Mouse (Mus musculus) megakaryocyte, adult 5-6 weeks (primary cell): ENCODE measurements around the gene Samd1. TPM values are rescaled to one million over a fixed set of nuclear protein-coding genes. Genes with fewer than 3 reads are reported as not detected.

Experiments used
- ATAC-seq: 2 replicates; pipeline ENCODE4 v1.8.0; 2016; ENCODE audit warnings: mild to moderate bottlenecking, inconsistent platforms; ENCODE audit not compliant: poor library complexity, severe bottlenecking
- total RNA-seq, 2 experiments: library from RNA; stranded (forward) in 1 of 2; stranded (reverse) in 1 of 2; fragments of 153-499, 151-499 nt in 1 of 2; fragments of 221-1000, 200-1000 nt in 1 of 2; gene quantifications; 2 replicates each; pipeline versions ENCODE4 v1.2.3 to v1.2.4; 2015 to 2017

The Samd1 gene
- total RNA-seq (2015), result 63.0 and 69.1 TPM in 2 replicates
- 46.6 and 48.4 TPM in 2 replicates for total RNA-seq (2017)

- no peak for ATAC-seq
Measured at GRCm38 (mm10) chr8:83997511-83998141, at the start of gene Samd1. TSS of gene Samd1 (plus strand) at chr8:83997672.

- ATAC-seq, result 0 out of 2 replicates have a peak, but pooled peaks have one; percentile 0
Measured at GRCm38 (mm10) chr8:83954749-83955105, 42.7 kb upstream of the Samd1 start.

GRCm38 (mm10) chr8:83955106-83955957 lies 42.1 kb upstream of the Samd1 start, which contains the start of the genes Gm10644 and Asf1b:
TSS of gene Gm10644 (minus strand) at chr8:83955205.
TSS of gene Asf1b (plus strand) at chr8:83955507.
- ATAC-seq, result peak; percentile 88

- no peak for ATAC-seq
Measured at GRCm38 (mm10) chr8:83955958-83956218, 41.6 kb upstream of the Samd1 start.

- ATAC-seq, result peak; percentile 45
Measured at GRCm38 (mm10) chr8:83956789-83957188, 40.7 kb upstream of the Samd1 start.

GRCm38 (mm10) chr8:83964015-83964765 lies 33.3 kb upstream of the Samd1 start:
- no peak for ATAC-seq

- ATAC-seq, result no peak
Measured at GRCm38 (mm10) chr8:83967701-83968100, 29.8 kb upstream of the Samd1 start.

- ATAC-seq, result no peak
Measured at GRCm38 (mm10) chr8:83971121-83971520, 26.4 kb upstream of the Samd1 start.

GRCm38 (mm10) chr8:83971661-83972060 lies 25.8 kb upstream of the Samd1 start:
- ATAC-seq, result no peak

GRCm38 (mm10) chr8:83972150-83973120 lies 25.0 kb upstream of the Samd1 start, which contains the start of gene Prkaca:
TSS of gene Prkaca (plus strand) at chr8:83972993.
- ATAC-seq, result peak; percentile 97

- ATAC-seq, result no peak
Measured at GRCm38 (mm10) chr8:83973161-83974031, 24.1 kb upstream of the Samd1 start.

GRCm38 (mm10) chr8:83974521-83974920 lies 23.0 kb upstream of the Samd1 start:
- no peak for ATAC-seq

GRCm38 (mm10) chr8:83976101-83976630 lies 21.3 kb upstream of the Samd1 start:
- no peak for ATAC-seq

GRCm38 (mm10) chr8:83976779-83977350 lies 20.6 kb upstream of the Samd1 start:
- ATAC-seq, result no peak

- no peak for ATAC-seq
Measured at GRCm38 (mm10) chr8:83977646-83978045, 19.8 kb upstream of the Samd1 start.

- no peak for ATAC-seq
Measured at GRCm38 (mm10) chr8:83978200-83978599, 19.3 kb upstream of the Samd1 start.

GRCm38 (mm10) chr8:83980250-83980649 lies 17.2 kb upstream of the Samd1 start:
- ATAC-seq, result no peak

- no peak for ATAC-seq
Measured at GRCm38 (mm10) chr8:83980845-83981244, 16.6 kb upstream of the Samd1 start.

- ATAC-seq, result no peak
Measured at GRCm38 (mm10) chr8:83981533-83981932, 15.9 kb upstream of the Samd1 start.
